Mouse (Mus musculus) limb, embryonic 14.5 days (tissue): ENCODE measurements around the gene Ash1l. TPM values are rescaled to one million over a fixed set of nuclear protein-coding genes. Genes with fewer than 3 reads are reported as not detected.

Source experiments
- ATAC-seq: fragments of 200-750 bp; cut with Nextera tagmentation; 2 replicates; pipeline ENCODE4 v1.8.0; 2017; ENCODE audit warnings: low read depth, moderate number of reproducible peaks, moderate TSS enrichment; ENCODE audit not compliant: low FRiP score
- DNase-seq: peaks from one replicate; pipeline ENCODE4 v3.0.0-alpha.2; 2015; ENCODE audit warnings: low spot score
- H3K27ac ChIP-seq: fragments of 300-500 bp; sonication (generic); replicated peaks from 2 replicates; pipeline ENCODE4 v1.5.1; 2014; ENCODE audit warnings: low read depth, mild to moderate bottlenecking, low read length, moderate library complexity, mixed read lengths
- H3K27me3 ChIP-seq: fragments of 300-500 bp; sonication (generic); 2 replicates; pipeline ENCODE4 v1.6.1; 2014; ENCODE audit warnings: low read length, mixed read lengths; ENCODE audit not compliant: control insufficient read depth, insufficient read depth
- H3K36me3 ChIP-seq: fragments of 300-500 bp; sonication (generic); 2 replicates; pipeline ENCODE4 v1.6.1; 2014; ENCODE audit warnings: mild to moderate bottlenecking, low read length, moderate library complexity, mixed read lengths; ENCODE audit not compliant: control insufficient read depth, insufficient read depth
- H3K4me1 ChIP-seq: fragments of 300-500 bp; sonication (generic); 2 replicates; pipeline ENCODE4 v1.6.1; 2014; ENCODE audit warnings: antibody characterized with exemption, low read length, mixed read lengths; ENCODE audit not compliant: control insufficient read depth, insufficient read depth
- H3K4me2 ChIP-seq: fragments of 300-500 bp; sonication (generic); replicated peaks from 2 replicates; pipeline ENCODE4 v1.6.1; 2014; ENCODE audit warnings: low read depth, mild to moderate bottlenecking, low read length, moderate library complexity; ENCODE audit not compliant: severe bottlenecking
- H3K4me3 ChIP-seq: fragments of 300-500 bp; sonication (generic); replicated peaks from 2 replicates; pipeline ENCODE4 v1.5.1; 2014; ENCODE audit warnings: low read length
- H3K9ac ChIP-seq: fragments of 300-500 bp; sonication (generic); 2 replicates; pipeline ENCODE4 v1.6.1; 2014; ENCODE audit warnings: mild to moderate bottlenecking, low read depth, low read length, moderate library complexity; ENCODE audit not compliant: severe bottlenecking
- H3K9me3 ChIP-seq: fragments of 300-500 bp; sonication (generic); 2 replicates; pipeline ENCODE4 v1.6.1; 2016; ENCODE audit warnings: low read length; ENCODE audit not compliant: control insufficient read depth
- POLR2A ChIP-seq: fragments of 200-500 bp; IDR thresholded peaks from 2 replicates; pipeline ENCODE4 v1.8.0; 2012; ENCODE audit warnings: inconsistent platforms, mild to moderate bottlenecking, moderate library complexity, borderline replicate concordance; ENCODE audit not compliant: insufficient read depth, insufficient read length; ENCODE audit errors: extremely low read depth
- WGBS: fragments of 180-500 bp; shearing (Covaris S2); extraction: QIAGEN DNeasy Blood & Tissue Kit; methylation state at CpG from one replicate; pipeline ENCODE4 v1.1.7; 2014; 5-methylcytosine and 5-hydroxymethylcytosine counted together
- polyA plus RNA-seq, 2 experiments: library from polyadenylated mRNA; depleted of rRNA in 1 of 2; stranded (reverse) in 1 of 2; unstranded in 1 of 2; fragments of >200 nt; fragmentation: Nextera tagmentation in 1 of 2; extraction: Ambion mirVana in 1 of 2; gene quantifications; 2 replicates each; pipeline versions ENCODE4 v1.2.1 to v1.2.3; 2012 to 2014

The Ash1l gene
- polyA plus RNA-seq, 2 experiments = 21.1 to 21.5 TPM

- DNase-seq (no peak), ATAC-seq (no peak)
- no peaks in the 10 kb centered on the region for H3K36me3 ChIP-seq
- no peaks in the 10 kb centered on the region for H3K27me3 ChIP-seq
- H3K9me3 ChIP-seq = no peaks in the 10 kb centered on the region
- H3K4me3 ChIP-seq = no peak overlapping the region
- H3K9ac ChIP-seq = no peak overlapping the region
- WGBS = 81% methylated on average over 3 of the region's 3 CpGs
- H3K4me1 ChIP-seq = no peaks in the 10 kb centered on the region
- H3K4me2 ChIP-seq = no peak overlapping the region
- TF ChIP-seq POLR2A = no peak
- H3K27ac ChIP-seq = no peak overlapping the region
Measured at GRCm38 (mm10) chr3:89107545-89107944, 157.1 kb downstream of the Ash1l start.

GRCm38 (mm10) chr3:89108146-89108545 is 157.7 kb downstream of the Ash1l start:
- no peak for ATAC-seq
- H3K9me3 ChIP-seq = no peaks in the 10 kb centered on the region

GRCm38 (mm10) chr3:89113058-89113457 is 162.6 kb downstream of the Ash1l start:
- no peak for ATAC-seq
- Histone ChIP-seq H3K36me3 (no peaks in the 10 kb centered on the region), H3K4me3 (no peak overlapping the region), H3K4me1 (no peaks in the 10 kb centered on the region), H3K9me3 (no peaks in the 10 kb centered on the region), H3K9ac (no peak overlapping the region), H3K27me3 (no peaks in the 10 kb centered on the region), H3K27ac (no peak overlapping the region), H3K4me2 (no peak overlapping the region)
- DNase-seq = no peak
- 88% methylated on average over 4 of the region's 4 CpGs for WGBS
- TF ChIP-seq POLR2A = no peak

More at GRCm38 (mm10) chr3:89108146-89108545, 157.7 kb downstream of the Ash1l start:
- no peaks in the 10 kb centered on the region for H3K36me3 ChIP-seq
- TF ChIP-seq POLR2A = no peak
- H3K27ac ChIP-seq = no peak overlapping the region
- H3K9ac ChIP-seq = no peak overlapping the region
- WGBS = 55% methylated on average over 1 of the region's 1 CpGs
- no peak for DNase-seq
- no peak overlapping the region for H3K4me2 ChIP-seq
- H3K27me3 ChIP-seq = no peaks in the 10 kb centered on the region
- no peak overlapping the region for H3K4me3 ChIP-seq
- no peaks in the 10 kb centered on the region for H3K4me1 ChIP-seq

GRCm38 (mm10) chr3:89115522-89115921 is 165.1 kb downstream of the Ash1l start:
- H3K9me3 ChIP-seq = no peaks in the 10 kb centered on the region
- no peak for TF ChIP-seq POLR2A
- no peak for ATAC-seq

GRCm38 (mm10) chr3:89123313-89123712 is 172.9 kb downstream of the Ash1l start:
- TF ChIP-seq POLR2A = no peak
- no peak overlapping the region for H3K9ac ChIP-seq
- no peak overlapping the region for H3K4me3 ChIP-seq
- no peaks in the 10 kb centered on the region for H3K9me3 ChIP-seq
- no peaks in the 10 kb centered on the region for H3K36me3 ChIP-seq
- WGBS = 83% methylated on average over 2 of the region's 2 CpGs
- no peak overlapping the region for H3K27ac ChIP-seq
- no peak for DNase-seq
- no peaks in the 10 kb centered on the region for H3K27me3 ChIP-seq
- ATAC-seq = no peak
- H3K4me2 ChIP-seq = no peak overlapping the region
- H3K4me1 ChIP-seq = no peaks in the 10 kb centered on the region

More at GRCm38 (mm10) chr3:89115522-89115921, 165.1 kb downstream of the Ash1l start:
- no peaks in the 10 kb centered on the region for H3K4me1 ChIP-seq
- peak; percentile 23 for DNase-seq
- H3K4me2 ChIP-seq = no peak overlapping the region
- H3K36me3 ChIP-seq = no peaks in the 10 kb centered on the region
- no peaks in the 10 kb centered on the region for H3K27me3 ChIP-seq
- no peak overlapping the region for H3K9ac ChIP-seq
- no peak overlapping the region for H3K27ac ChIP-seq
- WGBS = 0% methylated on average over 2 of the region's 2 CpGs
- H3K4me3 ChIP-seq = no peak overlapping the region

GRCm38 (mm10) chr3:89124241-89124640 is 173.8 kb downstream of the Ash1l start:
- Histone ChIP-seq H3K27me3 (no peaks in the 10 kb centered on the region), H3K36me3 (no peaks in the 10 kb centered on the region), H3K4me2 (no peak overlapping the region), H3K4me3 (no peak overlapping the region), H3K27ac (no peak overlapping the region), H3K9me3 (no peaks in the 10 kb centered on the region), H3K9ac (no peak overlapping the region), H3K4me1 (no peaks in the 10 kb centered on the region)
- WGBS = 75% methylated on average over 3 of the region's 3 CpGs
- no peak for ATAC-seq
- no peak for DNase-seq
- no peak for TF ChIP-seq POLR2A
